In genomic region chr6:63064576-63064975, GRCm38 (mm10) we compare ENCODE assay signal across 6 mouse cellular contexts.
DNase-seq lines count a peak whose midpoint lies in the region; TF ChIP-seq lines count a peak whose summit lies in the region.
"Not testable (repeated sequence)": the region's sequence is repeated elsewhere in the genome, so short reads cannot be mapped to it uniquely, and the experiment has no call there.

No protein-coding gene starts in this region.

- H3K27me3 ChIP-seq in ES-Bruce4 (ENCODE audit: control insufficient read depth, insufficient read depth, low read length, poor library complexity, severe bottlenecking): not testable (repeated sequence)

- H3K9me3 ChIP-seq in ES-Bruce4 (replicated peaks; ENCODE audit: control insufficient read depth, insufficient read depth, low read length, poor library complexity, severe bottlenecking); ES-E14 (ENCODE audit: control insufficient read depth, insufficient read depth, low read depth, low read length): not testable (repeated sequence)

- not testable (repeated sequence) for H3K4me3 ChIP-seq in ES-Bruce4 (ENCODE audit: low read depth, low read length); ES-E14 (ENCODE audit: insufficient read depth in 1 of 2, low read depth in 1 of 2, low read length in 2 of 2, poor library complexity in 1 of 2, severe bottlenecking in 1 of 2)

- TF ChIP-seq CTCF in ES-Bruce4 (IDR thresholded peaks at IDR 0.05; ENCODE audit: low read depth, low read length): not testable (repeated sequence)

- H3K9ac ChIP-seq in ES-Bruce4 (ENCODE audit: low read depth, poor library complexity, severe bottlenecking); ES-E14 (ENCODE audit: insufficient read depth, low read depth, low read length, poor library complexity, severe bottlenecking): not testable (repeated sequence)

- TF ChIP-seq EP300 in ES-Bruce4 (IDR thresholded peaks at IDR 0.05; ENCODE audit: insufficient read depth, low read depth, low read length): peak; percentile 71; the same call in 1 of the 2 replicates

- H3K36me3 ChIP-seq in ES-Bruce4 (ENCODE audit: control insufficient read depth, insufficient read depth, low read length, poor library complexity, severe bottlenecking); ES-E14 (ENCODE audit: control insufficient read depth, insufficient read depth, low read length, poor library complexity, severe bottlenecking): not testable (repeated sequence)

- not testable (repeated sequence) for TF ChIP-seq POLR2A in ES-Bruce4 (IDR thresholded peaks at IDR 0.05; ENCODE audit: insufficient read depth, low read length)

- DNase-seq in ES-CJ7 (ENCODE audit: low read depth, low spot score): peak; percentile 85
- DNase-seq in ES-E14 (ENCODE audit: low read depth, low spot score): peak; percentile 50
- DNase-seq in R1 (ENCODE audit: low read depth, low spot score): peak; percentile 54
- DNase-seq in ZHBTc4 (ENCODE audit: low read depth, low spot score): peak; percentile 88
- peak; percentile 58 for DNase-seq in heart, adult 11 months

- H3K4me1 ChIP-seq in ES-Bruce4 (ENCODE audit: control insufficient read depth, insufficient read depth, low read length); ES-E14 (ENCODE audit: control insufficient read depth in 2 of 2, insufficient read depth in 2 of 2, low read length in 2 of 2, poor library complexity in 1 of 2): not testable (repeated sequence)

- in situ Hi-C loops in ES-E14 (cut with MboI; ENCODE audit: low sequenced_read_pairs in 2 of 2, unreplicated experiment in 2 of 2): not testable (repeated sequence)

- not testable (repeated sequence) for H3K27ac ChIP-seq in ES-Bruce4 (ENCODE audit: insufficient read depth, low read length); ES-E14 (ENCODE audit: insufficient read depth, low read depth, low read length, poor library complexity, severe bottlenecking)
